Mouse (Mus musculus) neural tube, embryonic 12.5 days (tissue): Measurements from ENCODE around the gene Ralgps1. TPM values are rescaled to one million over a fixed set of nuclear protein-coding genes. Genes with fewer than 3 reads are reported as not detected.

ENCODE experiments used
- ATAC-seq: fragments of 200-750 bp; cut with Nextera tagmentation; 2 replicates; pipeline ENCODE4 v1.8.0; 2017; ENCODE audit warnings: low read depth, mild to moderate bottlenecking, moderate TSS enrichment, moderate library complexity; ENCODE audit not compliant: low FRiP score
- H3K27ac ChIP-seq: fragments of 300-500 bp; sonication (generic); 2 replicates; pipeline ENCODE4 v1.5.1; 2016
- H3K27me3 ChIP-seq: fragments of 300-500 bp; sonication (generic); replicated peaks from 2 replicates; pipeline ENCODE4 v1.6.1; 2016; ENCODE audit warnings: mild to moderate bottlenecking
- H3K36me3 ChIP-seq: fragments of 300-500 bp; sonication (generic); 2 replicates; pipeline ENCODE4 v1.6.1; 2016; ENCODE audit warnings: mild to moderate bottlenecking
- H3K4me1 ChIP-seq: fragments of 300-500 bp; sonication (generic); 2 replicates; pipeline ENCODE4 v1.6.1; 2016
- H3K4me2 ChIP-seq: fragments of 300-500 bp; sonication (generic); replicated peaks from 2 replicates; pipeline ENCODE4 v1.6.1; 2016; ENCODE audit warnings: mild to moderate bottlenecking
- H3K4me3 ChIP-seq: fragments of 300-500 bp; sonication (generic); 2 replicates; pipeline ENCODE4 v1.5.1; 2016
- H3K9ac ChIP-seq: fragments of 300-500 bp; sonication (generic); 2 replicates; pipeline ENCODE4 v1.6.1; 2016; ENCODE audit warnings: mild to moderate bottlenecking
- H3K9me3 ChIP-seq: fragments of 300-500 bp; sonication (generic); 2 replicates; pipeline ENCODE4 v1.6.1; 2016; ENCODE audit warnings: mild to moderate bottlenecking
- WGBS: fragments of 180-500 bp; shearing (Covaris S2); methylation state at CpG from one replicate; pipeline ENCODE4 v1.1.7; 2016; 5-methylcytosine and 5-hydroxymethylcytosine counted together
- polyA plus RNA-seq: library from polyadenylated mRNA; unstranded; fragments of >200 nt; fragmentation: Nextera tagmentation; extraction: Ambion mirVana; gene quantifications from 2 replicates; pipeline ENCODE4 v1.2.1, GENCODE M21; 2016

Ralgps1 gene
- polyA plus RNA-seq, 1 experiment from 2014 or later, result 25.9 TPM

- Histone ChIP-seq H3K27ac (no peak overlapping the region), H3K4me3 (no peak overlapping the region), H3K27me3 (no peaks in the 10 kb centered on the region), H3K36me3 (peaks cover 9% of the 10 kb centered on the region; the same call in 1 of the 2 replicates), H3K9me3 (no peaks in the 10 kb centered on the region), H3K4me2 (no peak overlapping the region), H3K9ac (no peak overlapping the region), H3K4me1 (peaks cover 17% of the 10 kb centered on the region)
- WGBS, result 75% methylated on average over 3 of the region's 3 CpGs
- no peak for ATAC-seq
These were observed 121.2 kb downstream of the Ralgps1 start for GRCm38 (mm10) chr2:33249922-33250633.

GRCm38 (mm10) chr2:33248549-33248948 is 122.7 kb downstream of the Ralgps1 start:
- peaks cover 6% of the 10 kb centered on the region; the same call in 1 of the 2 replicates for H3K4me1 ChIP-seq
- no peak overlapping the region for H3K4me3 ChIP-seq
- no peak overlapping the region for H3K9ac ChIP-seq
- peaks cover 10% of the 10 kb centered on the region; the same call in 1 of the 2 replicates for H3K36me3 ChIP-seq
- H3K4me2 ChIP-seq, result no peak overlapping the region
- no peak for ATAC-seq
- H3K27me3 ChIP-seq, result no peaks in the 10 kb centered on the region
- H3K27ac ChIP-seq, result no peak overlapping the region
- no peaks in the 10 kb centered on the region for H3K9me3 ChIP-seq
- 88% methylated on average over 7 of the region's 7 CpGs for WGBS

GRCm38 (mm10) chr2:33246841-33247240 is 124.4 kb downstream of the Ralgps1 start:
- no peaks in the 10 kb centered on the region for H3K27me3 ChIP-seq
- H3K4me1 ChIP-seq, result no peaks in the 10 kb centered on the region
- no peak for ATAC-seq
- peaks cover 27% of the 10 kb centered on the region; the same call in 1 of the 2 replicates for H3K36me3 ChIP-seq
- H3K9me3 ChIP-seq, result no peaks in the 10 kb centered on the region
- no peak overlapping the region for H3K4me2 ChIP-seq
- no peak overlapping the region for H3K27ac ChIP-seq
- 77% methylated on average over 5 of the region's 5 CpGs for WGBS
- H3K9ac ChIP-seq, result no peak overlapping the region
- H3K4me3 ChIP-seq, result no peak overlapping the region

- Histone ChIP-seq H3K27me3 (no peaks in the 10 kb centered on the region), H3K36me3 (peaks cover 27% of the 10 kb centered on the region; the same call in 1 of the 2 replicates), H3K9me3 (no peaks in the 10 kb centered on the region), H3K4me3 (no peak overlapping the region), H3K4me2 (no peak overlapping the region), H3K9ac (no peak overlapping the region), H3K27ac (no peak overlapping the region), H3K4me1 (no peaks in the 10 kb centered on the region)
- ATAC-seq, result no peak
These were observed 125.9 kb downstream of the Ralgps1 start for GRCm38 (mm10) chr2:33245350-33245749.

GRCm38 (mm10) chr2:33244880-33245279 is 126.4 kb downstream of the Ralgps1 start:
- H3K27me3 ChIP-seq, result no peaks in the 10 kb centered on the region

GRCm38 (mm10) chr2:33237581-33237980 is 133.7 kb downstream of the Ralgps1 start:
- ATAC-seq, result no peak
- peaks cover 10% of the 10 kb centered on the region; the same call in 1 of the 2 replicates for H3K36me3 ChIP-seq
- WGBS, result 92% methylated on average over 6 of the region's 6 CpGs

More at GRCm38 (mm10) chr2:33244880-33245279, 126.4 kb downstream of the Ralgps1 start:
- 81% methylated on average over 6 of the region's 6 CpGs for WGBS
- no peak for ATAC-seq
- Histone ChIP-seq H3K9ac (no peak overlapping the region), H3K4me3 (no peak overlapping the region), H3K27ac (no peak overlapping the region), H3K4me2 (no peak overlapping the region), H3K9me3 (no peaks in the 10 kb centered on the region), H3K36me3 (peaks cover 27% of the 10 kb centered on the region; the same call in 1 of the 2 replicates), H3K4me1 (no peaks in the 10 kb centered on the region)

GRCm38 (mm10) chr2:33234848-33235247 is 136.4 kb downstream of the Ralgps1 start:
- H3K27me3 ChIP-seq, result no peaks in the 10 kb centered on the region
- peaks cover 11% of the 10 kb centered on the region; the same call in 1 of the 2 replicates for H3K4me1 ChIP-seq
- H3K4me2 ChIP-seq, result no peak overlapping the region
- no peak overlapping the region for H3K4me3 ChIP-seq
- peaks cover 7% of the 10 kb centered on the region; the same call in 1 of the 2 replicates for H3K36me3 ChIP-seq
- no peak for ATAC-seq
- no peak overlapping the region for H3K9ac ChIP-seq
- no peak overlapping the region for H3K27ac ChIP-seq
- 82% methylated on average over 4 of the region's 4 CpGs for WGBS
- H3K9me3 ChIP-seq, result no peaks in the 10 kb centered on the region

More at GRCm38 (mm10) chr2:33237581-33237980, 133.7 kb downstream of the Ralgps1 start:
- Histone ChIP-seq H3K4me2 (no peak overlapping the region), H3K9ac (no peak overlapping the region), H3K9me3 (no peaks in the 10 kb centered on the region), H3K4me1 (peaks cover 4% of the 10 kb centered on the region; the same call in 1 of the 2 replicates), H3K4me3 (no peak overlapping the region), H3K27ac (no peak overlapping the region), H3K27me3 (no peaks in the 10 kb centered on the region)

- Histone ChIP-seq H3K36me3 (peaks cover 15% of the 10 kb centered on the region; the same call in 1 of the 2 replicates), H3K4me1 (peaks cover 11% of the 10 kb centered on the region; the same call in 1 of the 2 replicates), H3K27ac (no peak overlapping the region), H3K27me3 (no peaks in the 10 kb centered on the region), H3K4me2 (no peak overlapping the region), H3K9me3 (no peaks in the 10 kb centered on the region), H3K4me3 (no peak overlapping the region), H3K9ac (no peak overlapping the region)
- WGBS, result 67% methylated on average over 5 of the region's 5 CpGs
- ATAC-seq, result no peak
These were observed 137.4 kb downstream of the Ralgps1 start for GRCm38 (mm10) chr2:33233856-33234255.

GRCm38 (mm10) chr2:33232782-33233570 is 138.3 kb downstream of the Ralgps1 start:
- no peak overlapping the region for H3K4me3 ChIP-seq
- H3K27me3 ChIP-seq, result no peaks in the 10 kb centered on the region
- H3K4me2 ChIP-seq, result no peak overlapping the region
- no peak overlapping the region for H3K27ac ChIP-seq
- H3K9me3 ChIP-seq, result no peaks in the 10 kb centered on the region
- ATAC-seq, result no peak
- H3K36me3 ChIP-seq, result peaks cover 24% of the 10 kb centered on the region; the same call in 1 of the 2 replicates
- WGBS, result 79% methylated on average over 6 of the region's 6 CpGs
- H3K9ac ChIP-seq, result no peak overlapping the region
- peaks cover 11% of the 10 kb centered on the region; the same call in 1 of the 2 replicates for H3K4me1 ChIP-seq

- peaks cover 24% of the 10 kb centered on the region; the same call in 1 of the 2 replicates for H3K36me3 ChIP-seq
- no peaks in the 10 kb centered on the region for H3K27me3 ChIP-seq
- H3K9ac ChIP-seq, result no peak overlapping the region
- no peak overlapping the region for H3K27ac ChIP-seq
- 58% methylated on average over 2 of the region's 2 CpGs for WGBS
- no peak overlapping the region for H3K4me2 ChIP-seq
- H3K4me1 ChIP-seq, result peaks cover 11% of the 10 kb centered on the region; the same call in 1 of the 2 replicates
- no peak overlapping the region for H3K4me3 ChIP-seq
- H3K9me3 ChIP-seq, result no peaks in the 10 kb centered on the region
- ATAC-seq, result no peak
These were observed 139.5 kb downstream of the Ralgps1 start for GRCm38 (mm10) chr2:33231788-33232187.

- H3K4me3 ChIP-seq, result no peak overlapping the region
- H3K36me3 ChIP-seq, result peaks cover 24% of the 10 kb centered on the region; the same call in 1 of the 2 replicates
- 78% methylated on average over 10 of the region's 10 CpGs for WGBS
- no peak overlapping the region for H3K27ac ChIP-seq
- H3K4me2 ChIP-seq, result no peak overlapping the region
- H3K9me3 ChIP-seq, result no peaks in the 10 kb centered on the region
- H3K9ac ChIP-seq, result no peak overlapping the region
- peaks cover 11% of the 10 kb centered on the region; the same call in 1 of the 2 replicates for H3K4me1 ChIP-seq
- H3K27me3 ChIP-seq, result no peaks in the 10 kb centered on the region
- no peak for ATAC-seq
These were observed 140.6 kb downstream of the Ralgps1 start for GRCm38 (mm10) chr2:33230701-33231100.

- WGBS, result 96% methylated on average over 15 of the region's 15 CpGs
- Histone ChIP-seq H3K27ac (no peak overlapping the region), H3K9me3 (no peaks in the 10 kb centered on the region)
These were observed 142.7 kb downstream of the Ralgps1 start for GRCm38 (mm10) chr2:33228551-33228950.

More at GRCm38 (mm10) chr2:33228551-33228950, 142.7 kb downstream of the Ralgps1 start:
- Histone ChIP-seq H3K4me3 (no peak overlapping the region), H3K36me3 (peaks cover 20% of the 10 kb centered on the region; the same call in 1 of the 2 replicates), H3K9ac (no peak overlapping the region), H3K27me3 (no peaks in the 10 kb centered on the region), H3K4me2 (no peak overlapping the region), H3K4me1 (peaks cover 11% of the 10 kb centered on the region; the same call in 1 of the 2 replicates)
- no peak for ATAC-seq
